Mouse (Mus musculus) hindbrain, embryonic 15.5 days (tissue): ENCODE data around the gene Ebpl. TPM values are rescaled to one million over a fixed set of nuclear protein-coding genes. Genes with fewer than 3 reads are reported as not detected.
A peak's percentile ranks its signal among the peaks of the same experiment; 100 is the strongest.
"Not testable (repeated sequence)": the region's sequence is repeated elsewhere in the genome, so short reads cannot be mapped to it uniquely, and the experiment has no call there.

Experiments used
- ATAC-seq: fragments of 200-750 bp; cut with Nextera tagmentation; 2 replicates; pipeline ENCODE4 v1.8.0; 2017; ENCODE audit warnings: low read depth, moderate number of reproducible peaks, moderate TSS enrichment; ENCODE audit not compliant: low FRiP score
- H3K27ac ChIP-seq: fragments of 300-500 bp; sonication (generic); replicated peaks from 2 replicates; pipeline ENCODE4 v1.5.1; 2015; ENCODE audit warnings: mild to moderate bottlenecking, inconsistent platforms
- H3K27me3 ChIP-seq: fragments of 300-500 bp; sonication (generic); 2 replicates; pipeline ENCODE4 v1.6.1; 2015; ENCODE audit warnings: control low read depth, inconsistent platforms
- H3K36me3 ChIP-seq: fragments of 300-500 bp; sonication (generic); 2 replicates; pipeline ENCODE4 v1.6.1; 2015; ENCODE audit warnings: control low read depth, inconsistent platforms
- H3K4me1 ChIP-seq: fragments of 300-500 bp; sonication (generic); replicated peaks from 2 replicates; pipeline ENCODE4 v1.6.1; 2015; ENCODE audit warnings: control low read depth, inconsistent platforms
- H3K4me2 ChIP-seq: fragments of 300-500 bp; sonication (generic); 2 replicates; pipeline ENCODE4 v1.6.1; 2015; ENCODE audit warnings: moderate library complexity, mild to moderate bottlenecking, inconsistent platforms
- H3K4me3 ChIP-seq: fragments of 300-500 bp; sonication (generic); 2 replicates; pipeline ENCODE4 v1.5.1; 2015; ENCODE audit warnings: mild to moderate bottlenecking, inconsistent platforms
- H3K9ac ChIP-seq: fragments of 300-500 bp; sonication (generic); 2 replicates; pipeline ENCODE4 v1.6.1; 2015; ENCODE audit warnings: inconsistent platforms
- H3K9me3 ChIP-seq: fragments of 300-500 bp; sonication (generic); 2 replicates; pipeline ENCODE4 v1.6.1; 2016; ENCODE audit warnings: control low read depth, inconsistent platforms
- WGBS: fragments of 180-500 bp; shearing (Covaris S2); methylation state at CpG from one replicate; pipeline ENCODE4 v1.1.7; 2015; 5-methylcytosine and 5-hydroxymethylcytosine counted together
- polyA plus RNA-seq: library from polyadenylated mRNA; unstranded; fragments of >200 nt; fragmentation: Nextera tagmentation; extraction: Ambion mirVana; gene quantifications from 2 replicates; pipeline ENCODE4 v1.2.1, GENCODE M21; 2015

Gene Ebpl
- polyA plus RNA-seq, 1 experiment from 2014 or later, result 10.1 TPM

- no peaks in the 10 kb centered on the region for H3K9me3 ChIP-seq
- no peak overlapping the region for H3K27ac ChIP-seq
- 0 out of 2 replicates have a peak, but pooled peaks cover 5% of the 10 kb centered on the region for H3K4me1 ChIP-seq
- no peaks in the 10 kb centered on the region for H3K36me3 ChIP-seq
- no peak overlapping the region for H3K4me3 ChIP-seq
- no peak overlapping the region for H3K4me2 ChIP-seq
- WGBS, result 76% methylated on average over 10 of the region's 10 CpGs
- H3K27me3 ChIP-seq, result no peaks in the 10 kb centered on the region
- no peak for ATAC-seq
- no peak overlapping the region for H3K9ac ChIP-seq
Measured at GRCm38 (mm10) chr14:61354251-61355235, 5.7 kb downstream of the Ebpl start.

GRCm38 (mm10) chr14:61350808-61351207, 9.4 kb downstream of the Ebpl start:
- Histone ChIP-seq H3K4me1 (no peaks in the 10 kb centered on the region), H3K4me2 (no peak overlapping the region), H3K4me3 (no peak overlapping the region), H3K27ac (no peak overlapping the region), H3K9me3 (no peaks in the 10 kb centered on the region), H3K9ac (no peak overlapping the region), H3K27me3 (no peaks in the 10 kb centered on the region), H3K36me3 (no peaks in the 10 kb centered on the region)
- ATAC-seq, result no peak
- 68% methylated on average over 6 of the region's 6 CpGs for WGBS

DNA sequence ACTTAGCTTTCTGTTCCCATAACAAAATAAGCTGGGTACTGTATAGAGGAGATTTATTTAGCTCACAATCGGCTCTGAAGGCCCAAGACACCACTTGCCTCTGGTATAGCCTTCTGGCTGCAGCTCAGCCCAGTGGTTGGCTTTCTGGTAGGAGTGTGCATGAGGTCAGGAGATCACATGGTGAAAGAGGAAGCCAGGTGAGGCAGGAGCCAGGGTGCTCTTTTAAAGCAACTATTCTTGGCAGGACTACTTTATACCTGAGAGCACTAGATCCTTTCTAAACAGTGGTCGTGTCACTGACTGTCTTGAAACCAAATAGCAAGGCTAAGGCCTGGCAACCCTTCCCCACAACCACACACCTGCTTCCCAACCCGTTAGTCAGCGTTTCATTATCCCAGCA, 10.4 kb downstream of the Ebpl start:
- H3K4me2 ChIP-seq, result no peak overlapping the region
- no peak for ATAC-seq
- 93% methylated on average over 4 of the region's 4 CpGs for WGBS

GRCm38 (mm10) chr14:61346827-61347698, 13.2 kb downstream of the Ebpl start:
- H3K9me3 ChIP-seq, result no peaks in the 10 kb centered on the region
- WGBS, result 47% methylated on average over 10 of the region's 10 CpGs

More for the DNA sequence above, 10.4 kb downstream of the Ebpl start:
- no peaks in the 10 kb centered on the region for H3K36me3 ChIP-seq
- no peak overlapping the region for H3K4me3 ChIP-seq
- H3K4me1 ChIP-seq, result no peaks in the 10 kb centered on the region
- H3K27ac ChIP-seq, result no peak overlapping the region
- no peaks in the 10 kb centered on the region for H3K9me3 ChIP-seq
- H3K27me3 ChIP-seq, result no peaks in the 10 kb centered on the region
- no peak overlapping the region for H3K9ac ChIP-seq

GRCm38 (mm10) chr14:61344590-61344989, 15.6 kb downstream of the Ebpl start:
- no peaks in the 10 kb centered on the region for H3K36me3 ChIP-seq
- H3K4me3 ChIP-seq, result no peak overlapping the region
- no peaks in the 10 kb centered on the region for H3K9me3 ChIP-seq
- no peak overlapping the region for H3K9ac ChIP-seq
- no peaks in the 10 kb centered on the region for H3K27me3 ChIP-seq
- WGBS, result 76% methylated on average over 5 of the region's 5 CpGs
- no peak for ATAC-seq
- no peak overlapping the region for H3K27ac ChIP-seq
- no peaks in the 10 kb centered on the region for H3K4me1 ChIP-seq
- H3K4me2 ChIP-seq, result no peak overlapping the region

More at GRCm38 (mm10) chr14:61346827-61347698, 13.2 kb downstream of the Ebpl start:
- Histone ChIP-seq H3K27me3 (no peaks in the 10 kb centered on the region), H3K27ac (no peak overlapping the region), H3K36me3 (no peaks in the 10 kb centered on the region), H3K4me2 (no peak overlapping the region), H3K9ac (no peak overlapping the region), H3K4me3 (no peak overlapping the region), H3K4me1 (no peaks in the 10 kb centered on the region)
- peak; percentile 86 for ATAC-seq

DNA sequence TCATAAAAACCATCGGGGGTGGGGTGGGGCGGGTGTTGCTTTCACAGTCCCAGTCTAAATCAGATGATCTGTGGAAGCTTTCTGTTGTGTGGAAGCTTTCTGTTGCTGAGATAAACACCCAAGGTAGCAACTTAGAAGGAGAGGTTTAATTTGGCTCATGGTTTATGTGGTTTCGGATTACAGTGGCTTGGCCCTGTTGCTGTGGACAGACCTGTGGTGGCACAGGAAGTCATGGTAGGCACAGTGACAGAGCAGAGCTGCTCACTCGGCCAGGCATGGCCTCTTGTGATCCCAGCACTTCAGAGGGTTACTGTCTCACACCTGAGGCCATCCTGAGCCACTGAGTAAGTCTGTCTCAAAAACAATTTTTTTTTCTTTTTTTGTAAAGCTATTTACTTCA, 20.9 kb downstream of the Ebpl start:
- WGBS, result 88% methylated on average over 4 of the region's 4 CpGs
- no peak overlapping the region for H3K27ac ChIP-seq
- H3K4me1 ChIP-seq, result no peaks in the 10 kb centered on the region
- no peak overlapping the region for H3K9ac ChIP-seq
- no peak for ATAC-seq
- H3K36me3 ChIP-seq, result no peaks in the 10 kb centered on the region
- no peak overlapping the region for H3K4me3 ChIP-seq
- no peaks in the 10 kb centered on the region for H3K9me3 ChIP-seq
- H3K4me2 ChIP-seq, result no peak overlapping the region
- H3K27me3 ChIP-seq, result no peaks in the 10 kb centered on the region

DNA sequence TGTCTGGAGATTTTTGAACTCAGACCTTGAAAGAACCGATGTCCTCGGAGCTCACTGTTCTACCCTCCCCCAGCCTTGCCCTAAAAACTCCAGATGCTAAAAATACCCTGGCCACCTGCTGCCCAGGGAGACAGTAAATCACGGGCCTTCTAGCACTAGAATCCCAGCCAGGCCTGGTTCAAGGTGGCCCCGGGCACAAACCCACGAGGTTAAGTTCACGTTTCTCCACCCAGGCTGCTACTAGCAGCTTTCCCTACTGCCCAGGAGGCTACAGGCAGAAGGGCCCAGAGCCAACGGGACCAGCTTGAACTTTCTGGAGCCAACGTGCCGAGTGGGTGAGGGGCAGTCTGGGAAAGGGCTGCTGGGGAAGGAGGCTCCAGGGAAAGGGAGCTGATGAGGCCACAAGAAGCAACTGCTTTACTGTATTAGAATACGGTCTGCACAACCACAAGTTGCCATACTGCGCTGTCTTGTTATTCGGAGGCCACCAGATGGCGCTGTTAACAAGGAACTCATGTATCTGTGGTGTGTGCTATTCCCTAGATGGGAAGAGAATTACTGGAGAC, 29.2 kb downstream of the Ebpl start:
- Histone ChIP-seq H3K4me2 (peak overlapping the region; percentile 46), H3K9me3 (no peaks in the 10 kb centered on the region), H3K27me3 (no peaks in the 10 kb centered on the region), H3K27ac (peak overlapping the region; percentile 74), H3K4me1 (peaks cover 27% of the 10 kb centered on the region), H3K9ac (no peak overlapping the region), H3K36me3 (no peaks in the 10 kb centered on the region), H3K4me3 (0 out of 2 replicates have a peak overlapping the region, but pooled peaks have one; percentile 6)
- 13% methylated on average over 13 of the region's 13 CpGs for WGBS
- ATAC-seq, result peak; percentile 74

DNA sequence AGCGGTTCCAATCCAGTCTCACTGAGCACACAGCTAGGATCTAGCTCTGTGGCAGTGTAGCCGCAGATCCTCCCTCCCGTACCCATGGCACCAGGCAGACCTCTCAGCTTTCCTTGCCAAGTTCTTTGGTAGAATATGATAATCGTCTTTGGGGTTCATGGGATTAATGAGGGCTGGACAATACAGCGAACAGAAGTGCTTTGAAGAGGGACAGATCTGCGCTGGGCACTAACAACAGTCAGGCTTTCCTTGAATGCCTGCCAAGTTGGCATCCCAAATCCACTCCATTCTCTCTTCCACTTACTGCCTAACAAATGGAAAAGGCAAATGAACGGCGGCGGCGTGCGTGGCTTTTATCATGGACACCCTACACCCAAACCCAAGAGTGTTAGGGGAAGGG, 29.6 kb downstream of the Ebpl start:
- Histone ChIP-seq H3K4me3 (no peak overlapping the region), H3K4me2 (peak overlapping the region; percentile 46), H3K9ac (no peak overlapping the region), H3K27ac (peak overlapping the region; percentile 74), H3K9me3 (no peaks in the 10 kb centered on the region), H3K4me1 (peaks cover 27% of the 10 kb centered on the region), H3K27me3 (no peaks in the 10 kb centered on the region), H3K36me3 (no peaks in the 10 kb centered on the region)
- peak; percentile 61 for ATAC-seq
- WGBS, result 43% methylated on average over 11 of the region's 11 CpGs

DNA sequence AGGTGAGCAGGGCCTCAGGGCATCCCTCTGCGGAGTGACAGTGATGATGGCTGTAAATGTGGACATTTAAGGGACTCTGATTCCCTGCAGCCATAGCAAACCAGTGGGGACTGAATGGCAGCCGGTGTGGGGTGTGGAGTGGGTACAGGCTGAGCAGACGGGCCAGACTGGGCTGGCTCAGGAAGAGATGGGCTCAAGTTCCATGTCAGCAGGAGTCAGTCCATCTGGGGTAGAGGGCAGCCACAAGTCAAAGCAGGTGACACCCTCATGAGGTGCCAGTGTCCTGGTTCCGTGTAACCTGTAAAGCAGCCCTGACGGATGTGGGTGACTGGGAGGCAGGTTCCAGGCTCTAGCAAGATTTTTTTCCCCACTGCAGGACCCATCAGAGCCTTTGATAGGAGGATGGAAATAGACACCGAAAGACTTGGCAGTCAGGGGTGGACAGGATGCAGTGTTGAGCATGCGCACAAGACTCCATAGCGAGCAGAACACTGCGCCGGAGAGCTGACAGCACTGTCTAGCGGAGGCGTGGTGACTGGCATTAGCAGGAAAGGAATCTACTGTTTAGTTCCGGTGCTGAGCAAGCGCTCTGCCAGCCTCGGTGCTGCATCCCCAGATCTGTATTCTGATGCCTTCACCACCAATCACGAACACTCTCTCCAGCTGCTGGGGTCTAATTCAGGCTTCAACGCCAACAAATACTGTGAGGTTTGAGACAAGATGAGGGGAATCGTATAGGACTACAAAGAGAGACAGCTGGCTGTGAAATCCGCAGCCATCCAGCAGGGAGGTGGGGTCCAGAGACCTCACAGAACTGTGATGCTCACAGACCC, 32.4 kb downstream of the Ebpl start:
- H3K9me3 ChIP-seq, result no peaks in the 10 kb centered on the region
- 26% methylated on average over 19 of the region's 19 CpGs for WGBS
- H3K27ac ChIP-seq, result peak overlapping the region; percentile 86
- peaks cover 27% of the 10 kb centered on the region for H3K4me1 ChIP-seq
- ATAC-seq, result peak; percentile 86
- H3K9ac ChIP-seq, result peak overlapping the region; percentile 35
- H3K4me3 ChIP-seq, result peak overlapping the region; percentile 26
- H3K27me3 ChIP-seq, result no peaks in the 10 kb centered on the region
- peak overlapping the region; percentile 55 for H3K4me2 ChIP-seq
- no peaks in the 10 kb centered on the region for H3K36me3 ChIP-seq

DNA sequence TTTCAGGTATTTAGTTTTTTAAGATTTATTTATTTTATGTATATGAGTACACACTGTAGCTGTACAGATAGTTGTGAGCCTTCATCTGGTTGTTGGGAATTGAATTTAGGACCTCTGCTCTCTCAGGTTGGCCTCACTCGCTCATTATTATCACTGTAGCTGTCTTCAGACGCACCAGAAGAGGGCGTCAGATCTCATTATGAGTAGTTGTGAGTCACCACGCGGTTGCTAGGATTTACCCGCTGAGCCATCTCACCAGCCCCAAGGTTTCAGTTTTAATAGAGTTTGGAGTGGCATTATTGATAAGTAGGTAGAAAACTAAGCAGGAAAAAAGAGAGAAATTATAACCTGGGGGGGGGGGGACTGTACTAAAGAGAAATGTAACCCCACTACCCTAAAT, 33.2 kb downstream of the Ebpl start:
- not testable (repeated sequence) for H3K4me3 ChIP-seq, H3K9me3 ChIP-seq, ATAC-seq, H3K9ac ChIP-seq, H3K27ac ChIP-seq, H3K36me3 ChIP-seq, H3K4me2 ChIP-seq, H3K27me3 ChIP-seq
- H3K4me1 ChIP-seq, result peaks cover 27% of the 10 kb centered on the region
- 21% methylated on average over 6 of the region's 6 CpGs for WGBS

GRCm38 (mm10) chr14:61322740-61323139, 37.5 kb downstream of the Ebpl start:
- 98% methylated on average over 1 of the region's 1 CpGs for WGBS

More at GRCm38 (mm10) chr14:61322740-61323139, 37.5 kb downstream of the Ebpl start:
- no peaks in the 10 kb centered on the region for H3K9me3 ChIP-seq
- no peaks in the 10 kb centered on the region for H3K27me3 ChIP-seq
- no peak overlapping the region for H3K9ac ChIP-seq
- no peak overlapping the region for H3K4me2 ChIP-seq
- peaks cover 4% of the 10 kb centered on the region; the same call in 1 of the 2 replicates for H3K4me1 ChIP-seq
- H3K4me3 ChIP-seq, result no peak overlapping the region
- H3K27ac ChIP-seq, result no peak overlapping the region
- H3K36me3 ChIP-seq, result no peaks in the 10 kb centered on the region
- no peak for ATAC-seq
